9 mouse cellular contexts compared by ENCODE assay signal in the genomic region with DNA sequence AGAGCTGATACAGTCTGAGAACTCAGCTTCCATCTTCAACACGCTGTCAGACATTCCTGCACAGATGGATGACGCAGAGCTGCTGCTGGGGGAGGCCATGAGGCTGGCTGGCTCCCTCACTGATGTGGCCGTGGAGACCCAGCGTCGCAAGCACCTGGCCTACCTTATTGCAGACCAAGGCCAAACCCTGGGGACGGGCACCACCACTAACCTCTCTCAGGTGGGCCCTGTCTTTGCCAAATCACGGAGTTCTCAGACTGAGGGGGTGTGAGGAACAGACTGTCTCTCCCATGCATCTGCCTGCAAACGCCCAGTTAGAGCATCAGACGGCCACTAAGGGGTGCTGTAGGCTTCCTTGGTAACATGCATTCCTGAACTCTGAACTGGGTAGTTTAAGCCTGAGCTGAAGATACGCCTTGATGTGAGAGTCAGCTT. TPM values are rescaled to one million over a fixed set of nuclear protein-coding genes. Genes with fewer than 3 reads are reported as not detected.
A peak's percentile ranks its signal among the peaks of the same experiment; 100 is the strongest.
DNase-seq lines count a peak whose midpoint lies in the region; ATAC-seq and TF ChIP-seq lines count a peak whose summit lies in the region.
"Had no signal": no experiment of that assay in that cellular context is flagged by ENCODE, and none has a peak within 500 bp of the region (broad histone marks: within the 10 kb centered on the region; RNA-seq: fewer than 3 reads in every experiment).

No protein-coding gene starts in this region.

- TF ChIP-seq EP300 in stomach, postnatal 0 days (optimal IDR thresholded peaks at IDR 0.05): no peak

- H3K9me3 ChIP-seq in stomach, postnatal 0 days (ENCODE audit: control insufficient read depth, low read length): no peaks in the 10 kb centered on the region
- H3K9me3 ChIP-seq: liver, embryonic 13.5 days had no signal

- no peak overlapping the region for H3K27ac ChIP-seq in stomach, postnatal 0 days (replicated peaks)
- H3K27ac ChIP-seq: liver, embryonic 13.5 days had no signal

- no peak overlapping the region for H3K4me3 ChIP-seq in stomach, postnatal 0 days (ENCODE audit: low read depth, low read length)
- H3K4me3 ChIP-seq: liver, embryonic 13.5 days had no signal

- H3K27me3 ChIP-seq in stomach, postnatal 0 days (ENCODE audit: control insufficient read depth, insufficient read depth, low read length): no peaks in the 10 kb centered on the region
- H3K27me3 ChIP-seq: liver, embryonic 13.5 days had no signal

- no peak overlapping the region for H3K9ac ChIP-seq in stomach, postnatal 0 days (ENCODE audit: low read length)
- H3K9ac ChIP-seq: liver, embryonic 13.5 days had no signal

- peak; percentile 36; the same call in 1 of the 2 replicates for ATAC-seq in granulocyte monocyte progenitor cell, adult 5-6 weeks (replicated peaks; ENCODE audit: poor library complexity, severe bottlenecking)
- no peak for ATAC-seq in stomach, postnatal 0 days (ENCODE audit: low FRiP score, low TSS enrichment)

- intact Hi-C loops in gastrocnemius, postnatal 14 days (cut with DNase I; ENCODE audit: low total_unique reads): no loop called here
- intact Hi-C loops in left cerebral cortex, postnatal 4 days (cut with DNase I): no loop called here

- 61% methylated on average over 10 of the region's 10 CpGs for WGBS in stomach, postnatal 0 days

- no peak overlapping the region for H3K4me2 ChIP-seq in stomach, postnatal 0 days (replicated peaks; ENCODE audit: low read depth)
- H3K4me2 ChIP-seq: liver, embryonic 13.5 days had no signal

- peak; percentile 26 for DNase-seq in gastrocnemius, postnatal 10 days
- DNase-seq in gastrocnemius, postnatal 14 days: no peak
- peak; percentile 58 for DNase-seq in right cerebral cortex, postnatal 25 days
- no peak for DNase-seq in right cerebral cortex, adult 18-20 months
- DNase-seq in stomach, postnatal 0 days (ENCODE audit: low spot score): no peak
- no peak for DNase-seq in adrenal gland, postnatal 36 days
- DNase-seq in left cerebral cortex, postnatal 4 days: no peak
- DNase-seq: liver, embryonic 13.5 days had no signal

- no peaks in the 10 kb centered on the region for H3K4me1 ChIP-seq in stomach, postnatal 0 days (replicated peaks; ENCODE audit: control insufficient read depth, insufficient read depth)
- H3K4me1 ChIP-seq: liver, embryonic 13.5 days had no signal

- peak; percentile 72 for TF ChIP-seq CTCF in stomach, postnatal 0 days (IDR thresholded peaks at IDR 0.05; ENCODE audit: low read depth)

- H3K36me3 ChIP-seq in stomach, postnatal 0 days (ENCODE audit: control insufficient read depth, insufficient read depth, low read length): peaks cover 39% of the 10 kb centered on the region

RNA-seq across cellular contexts. Expression of gene Sgsm3, which starts 31.1 kb away (rescaled TPM):
- total RNA-seq in gastrocnemius, postnatal 10 days (2021): 10 to 100 TPM; 10.6 to 13.6 TPM
- 10 to 100 TPM in 1 of 2 experiments, 1 to 10 TPM in 1; 9.0 to 10.2 TPM for total RNA-seq in gastrocnemius, postnatal 14 days (2021)
- total RNA-seq in granulocyte monocyte progenitor cell, adult 5-6 weeks (2014; fragmentation: Nextera tagmentation): 2.8 and 9.3 TPM in 2 replicates
- 10.1 and 19.3 TPM in 2 replicates for total RNA-seq in granulocyte monocyte progenitor cell, adult 5-6 weeks (2017)
- polyA plus RNA-seq in stomach, postnatal 0 days (2015; fragmentation: Nextera tagmentation; extraction: Ambion mirVana): 44.8 and 49.4 TPM in 2 replicates
- 10 to 100 TPM; 15.9 to 23.8 TPM for total RNA-seq in adrenal gland, postnatal 36 days (2021)
- total RNA-seq in left cerebral cortex, postnatal 4 days (2021): 10 to 100 TPM; 81.3 to 93.4 TPM

Comparison
In these comparisons a context has a peak if more than half of its experiments do, and no peak if none do; other contexts are left out.
1. DNase-seq: peak in gastrocnemius, postnatal 10 days (single experiment) and right cerebral cortex, postnatal 25 days (single experiment); none in gastrocnemius, postnatal 14 days (single experiment), right cerebral cortex, adult 18-20 months (single experiment), stomach, postnatal 0 days (single experiment), adrenal gland, postnatal 36 days (0 of 2) and left cerebral cortex, postnatal 4 days (single experiment).